Mouse (Mus musculus) forebrain, embryonic 13.5 days (tissue): ENCODE measurements around the gene Dact3. TPM values are rescaled to one million over a fixed set of nuclear protein-coding genes. Genes with fewer than 3 reads are reported as not detected.

Experiments
- ATAC-seq: fragments of 200-750 bp; cut with Nextera tagmentation; 2 replicates; pipeline ENCODE4 v1.8.0; 2017
- H3K27ac ChIP-seq: fragments of 300-500 bp; sonication (generic); 2 replicates; pipeline ENCODE4 v1.5.1; 2015; ENCODE audit warnings: inconsistent platforms, mild to moderate bottlenecking, moderate library complexity
- H3K27me3 ChIP-seq: fragments of 300-500 bp; sonication (generic); 2 replicates; pipeline ENCODE4 v1.6.1; 2015; ENCODE audit warnings: mild to moderate bottlenecking, inconsistent platforms
- H3K36me3 ChIP-seq: fragments of 300-500 bp; sonication (generic); 2 replicates; pipeline ENCODE4 v1.6.1; 2015; ENCODE audit warnings: mild to moderate bottlenecking, inconsistent platforms; ENCODE audit not compliant: poor library complexity, severe bottlenecking
- H3K4me1 ChIP-seq: fragments of 300-500 bp; sonication (generic); 2 replicates; pipeline ENCODE4 v1.6.1; 2015; ENCODE audit warnings: inconsistent platforms
- H3K4me2 ChIP-seq: fragments of 300-500 bp; sonication (generic); 2 replicates; pipeline ENCODE4 v1.6.1; 2015; ENCODE audit warnings: inconsistent platforms, mild to moderate bottlenecking, moderate library complexity
- H3K4me3 ChIP-seq: fragments of 300-500 bp; sonication (generic); 2 replicates; pipeline ENCODE4 v1.5.1; 2015; ENCODE audit warnings: mild to moderate bottlenecking, inconsistent platforms
- H3K9ac ChIP-seq: fragments of 300-500 bp; sonication (generic); 2 replicates; pipeline ENCODE4 v1.6.1; 2015; ENCODE audit warnings: mild to moderate bottlenecking, inconsistent platforms
- H3K9me3 ChIP-seq: fragments of 300-500 bp; sonication (generic); replicated peaks from 2 replicates; pipeline ENCODE4 v1.6.1; 2016; ENCODE audit warnings: inconsistent platforms
- WGBS: fragments of 180-500 bp; shearing (Covaris S2); methylation state at CpG from one replicate; pipeline ENCODE4 v1.1.7; 2015; 5-methylcytosine and 5-hydroxymethylcytosine counted together
- polyA plus RNA-seq: library from polyadenylated mRNA; unstranded; fragments of >200 nt; fragmentation: Nextera tagmentation; extraction: Ambion mirVana; gene quantifications from 2 replicates; pipeline ENCODE4 v1.2.1, GENCODE M21; 2015

The Dact3 gene
- polyA plus RNA-seq, 1 experiment from 2014 or later, result 2.3 TPM

DNA sequence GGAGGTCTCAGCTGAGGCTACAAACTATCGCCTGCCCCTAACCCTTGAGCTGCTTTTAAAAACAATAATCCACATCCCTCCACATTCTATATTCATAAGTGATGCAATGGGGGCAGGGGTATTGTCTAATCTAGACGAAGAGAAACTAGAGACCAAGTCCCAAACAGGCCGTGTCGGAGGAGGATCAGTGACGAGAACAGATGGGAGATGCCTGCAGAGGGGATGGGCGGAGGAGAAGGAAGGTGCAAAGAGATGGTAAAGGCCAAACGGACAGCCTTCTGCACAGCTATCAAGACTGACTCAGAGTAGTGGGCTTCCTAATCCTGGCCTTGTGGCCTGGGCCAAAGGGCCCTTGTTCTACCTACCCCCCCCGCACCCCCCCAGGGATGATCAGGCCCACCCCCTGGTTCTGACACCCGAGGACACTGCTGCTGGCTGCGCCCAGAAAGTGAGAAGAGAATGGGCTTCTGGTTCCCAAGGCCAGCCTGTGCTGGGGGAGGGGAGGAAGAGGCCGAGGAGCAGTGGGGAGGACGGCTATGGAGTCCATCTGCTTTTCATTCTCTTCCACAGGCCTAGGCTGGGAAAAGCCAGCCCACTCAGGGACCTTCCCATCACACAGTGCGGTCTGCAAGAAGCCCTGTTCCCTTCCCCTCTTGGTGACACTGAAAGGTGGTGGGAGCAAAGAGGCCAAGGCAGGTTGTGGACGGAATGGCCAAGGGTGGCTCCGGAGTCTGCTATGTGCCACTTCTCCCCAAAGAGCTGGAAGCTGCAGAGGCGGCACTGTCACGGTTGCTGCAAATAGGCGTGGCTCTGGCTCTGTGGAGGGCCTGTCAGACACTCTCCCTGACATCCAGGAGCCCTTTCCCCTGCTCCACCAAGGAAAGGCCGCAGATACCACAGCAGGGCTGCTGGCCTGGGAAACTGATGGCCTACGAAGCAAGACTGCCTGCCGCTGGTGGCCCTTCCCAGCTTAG lies 46.0 kb downstream of the Dact3 start:
- peaks cover 52% of the 10 kb centered on the region for H3K4me1 ChIP-seq
- ATAC-seq, result no peak
- no peaks in the 10 kb centered on the region for H3K27me3 ChIP-seq
- H3K9me3 ChIP-seq, result no peaks in the 10 kb centered on the region
- peaks cover 41% of the 10 kb centered on the region for H3K36me3 ChIP-seq
- peak overlapping the region; percentile 96 for H3K27ac ChIP-seq
- 40% methylated on average over 21 of the region's 21 CpGs for WGBS
- peak overlapping the region; percentile 95 for H3K4me2 ChIP-seq
- H3K4me3 ChIP-seq, result peak overlapping the region; percentile 86
- peak overlapping the region; percentile 97 for H3K9ac ChIP-seq

DNA sequence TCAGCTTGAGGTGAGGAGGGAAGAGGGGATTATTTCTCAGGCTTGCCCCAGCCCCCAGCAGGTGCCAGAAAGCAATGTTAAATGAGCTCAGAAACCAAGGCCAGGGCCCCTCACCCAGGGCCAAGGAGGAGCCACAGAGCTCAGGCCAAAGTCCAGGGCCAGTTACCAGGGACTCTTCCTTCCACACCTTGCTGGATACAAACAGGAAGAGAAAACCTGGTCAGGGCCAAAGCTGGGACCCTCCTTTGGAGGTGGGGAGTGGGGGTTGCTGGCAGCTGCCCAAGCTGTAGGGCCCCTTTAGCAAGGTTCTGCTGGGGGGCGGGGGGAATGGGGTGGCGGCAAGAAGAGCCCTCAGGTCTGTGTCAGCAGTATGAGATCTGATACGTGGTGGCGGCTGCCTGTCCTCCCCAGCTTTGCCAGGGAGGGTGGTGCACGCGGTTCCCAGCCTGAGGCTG lies 46.8 kb downstream of the Dact3 start:
- H3K36me3 ChIP-seq, result peaks cover 33% of the 10 kb centered on the region
- WGBS, result 32% methylated on average over 6 of the region's 6 CpGs
- no peaks in the 10 kb centered on the region for H3K27me3 ChIP-seq
- peaks cover 52% of the 10 kb centered on the region for H3K4me1 ChIP-seq
- no peak for ATAC-seq
- H3K4me3 ChIP-seq, result peak overlapping the region; percentile 86
- H3K9me3 ChIP-seq, result no peaks in the 10 kb centered on the region
- peak overlapping the region; percentile 97 for H3K9ac ChIP-seq
- H3K4me2 ChIP-seq, result peak overlapping the region; percentile 95
- peak overlapping the region; percentile 96 for H3K27ac ChIP-seq

DNA sequence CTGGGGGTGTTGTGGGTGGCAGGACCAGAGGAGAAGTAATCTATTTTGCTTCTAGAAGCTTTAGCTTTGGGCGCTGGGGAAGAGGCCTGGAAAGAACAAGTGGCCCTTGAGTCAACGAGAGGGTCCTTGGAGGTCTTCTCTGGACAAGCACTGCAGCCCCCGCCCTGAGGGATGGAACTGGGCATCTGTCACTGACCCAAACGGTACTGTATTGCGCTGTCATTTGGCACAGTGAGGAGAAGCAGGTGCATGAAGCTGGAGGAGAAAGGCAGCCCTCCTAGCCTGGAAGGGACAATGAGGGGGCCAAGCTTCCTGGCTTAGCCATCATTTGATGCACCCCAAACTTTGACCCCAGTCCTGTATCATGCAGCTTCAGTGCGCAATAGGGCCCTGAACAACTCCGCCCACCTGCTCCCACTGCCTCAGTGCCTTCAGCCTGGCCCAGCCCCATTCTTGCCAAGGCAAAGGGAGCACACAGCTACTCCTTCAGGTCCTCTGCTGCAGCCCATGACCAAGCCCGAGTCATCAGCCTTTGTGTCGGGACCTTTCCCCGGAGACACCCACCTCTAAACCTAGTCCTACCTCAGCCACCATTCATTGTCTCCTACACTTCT lies 47.4 kb downstream of the Dact3 start:
- peak overlapping the region; percentile 97 for H3K9ac ChIP-seq
- ATAC-seq, result no peak
- 43% methylated on average over 10 of the region's 10 CpGs for WGBS
- no peaks in the 10 kb centered on the region for H3K9me3 ChIP-seq
- H3K27me3 ChIP-seq, result no peaks in the 10 kb centered on the region
- H3K4me1 ChIP-seq, result peaks cover 52% of the 10 kb centered on the region
- peaks cover 28% of the 10 kb centered on the region for H3K36me3 ChIP-seq
- peak overlapping the region; percentile 96 for H3K27ac ChIP-seq
- peak overlapping the region; percentile 95 for H3K4me2 ChIP-seq
- H3K4me3 ChIP-seq, result peak overlapping the region; percentile 86

DNA sequence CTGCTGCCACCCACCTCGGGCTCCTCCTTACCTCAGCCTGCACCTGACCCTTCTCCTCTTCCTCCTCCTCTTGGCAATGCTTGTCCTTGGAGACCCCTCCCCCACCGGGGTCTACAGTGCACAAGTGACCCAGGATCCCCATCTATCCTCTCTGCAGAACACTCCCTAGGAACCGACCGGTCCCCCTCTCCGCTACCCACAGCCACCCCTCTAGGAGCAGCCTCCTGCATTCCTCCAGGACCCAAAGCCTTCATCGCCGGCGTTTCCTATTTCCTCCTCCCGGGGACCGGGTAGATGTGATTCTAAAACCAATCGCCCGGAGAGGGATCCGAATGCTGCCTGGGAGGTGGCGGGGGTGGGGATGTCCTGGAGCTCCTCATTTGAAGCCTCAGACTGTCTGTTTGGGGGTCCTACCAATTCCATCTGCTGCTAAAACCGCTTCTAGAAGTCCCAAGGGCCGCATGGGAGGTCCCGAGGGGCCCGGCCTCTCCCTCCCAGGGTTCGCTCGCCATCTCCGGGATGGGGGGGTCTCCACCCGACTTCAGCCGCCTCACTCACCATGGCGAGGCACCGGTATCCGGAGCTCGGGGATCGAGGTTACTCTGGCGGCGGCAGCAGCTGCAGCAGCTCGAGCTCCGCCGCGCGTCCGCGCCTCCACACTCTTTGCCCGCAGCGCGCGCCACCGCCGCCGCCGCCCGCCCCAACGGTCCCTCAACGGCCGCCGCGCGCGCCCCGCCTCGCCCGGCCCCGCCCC lies 48.3 kb downstream of the Dact3 start:
- peaks cover 48% of the 10 kb centered on the region for H3K4me1 ChIP-seq
- H3K27ac ChIP-seq, result peak overlapping the region; percentile 96
- peaks cover 18% of the 10 kb centered on the region for H3K36me3 ChIP-seq
- H3K27me3 ChIP-seq, result no peaks in the 10 kb centered on the region
- under 1% methylated on average over 57 of the region's 57 CpGs for WGBS
- peak; percentile 6 for ATAC-seq
- H3K9ac ChIP-seq, result peak overlapping the region; percentile 97
- no peaks in the 10 kb centered on the region for H3K9me3 ChIP-seq
- peak overlapping the region; percentile 86 for H3K4me3 ChIP-seq
- H3K4me2 ChIP-seq, result peak overlapping the region; percentile 95

DNA sequence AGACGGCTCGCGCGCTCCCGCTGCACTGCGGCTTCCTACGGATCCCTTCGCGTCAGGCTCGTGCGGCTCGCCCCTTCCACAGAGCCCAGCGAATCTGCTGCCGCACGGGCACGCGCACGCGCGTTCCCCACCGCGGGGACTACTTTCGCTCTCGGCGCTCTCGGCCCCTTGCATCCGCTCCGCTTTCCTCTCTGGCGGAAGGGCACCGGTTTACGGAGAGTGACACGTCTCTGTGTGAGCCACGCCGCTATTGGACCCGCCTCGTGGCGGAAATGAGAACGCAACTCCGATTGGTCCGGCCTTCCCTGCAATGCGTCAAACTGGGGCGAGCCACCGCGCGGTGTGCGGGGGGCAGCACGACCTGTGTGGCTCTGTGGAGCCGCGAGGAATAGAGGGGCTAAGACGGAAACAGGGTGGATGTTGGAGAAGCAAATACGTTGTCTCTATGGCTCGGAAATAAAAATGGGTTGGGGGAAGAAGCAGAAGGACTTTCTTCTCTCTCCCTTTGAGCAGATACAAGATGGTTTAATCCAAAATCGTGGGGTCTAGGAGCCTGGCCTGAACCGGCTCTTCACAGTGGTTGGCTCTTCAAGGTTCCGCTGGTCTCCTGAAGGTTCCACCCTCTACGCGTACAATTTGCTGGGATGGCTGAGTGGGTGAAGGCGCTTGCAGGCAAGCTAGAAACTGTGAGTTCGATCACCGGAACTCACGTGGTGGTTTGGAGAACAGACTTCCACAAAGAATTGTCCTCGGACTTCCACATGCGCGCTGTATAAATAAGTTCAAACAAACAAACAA lies 49.1 kb downstream of the Dact3 start, which contains the start of gene Calm3:
Calm3 (minus strand) TSS at position 78 of the 798 bp plus-strand sequence.
- peak within 1 kb of the TSS; percentile 97 for H3K9ac ChIP-seq
- H3K9me3 ChIP-seq, result no peaks in the 10 kb centered on the region
- peak within 1 kb of the TSS; percentile 96 for H3K27ac ChIP-seq
- 2% methylated on average over 64 of the region's 64 CpGs for WGBS
- peak within 1 kb of the TSS; percentile 86 for H3K4me3 ChIP-seq
- peak within 1 kb of the TSS; percentile 95 for H3K4me2 ChIP-seq
- peaks cover 41% of the 10 kb centered on the region for H3K4me1 ChIP-seq
- peaks cover 10% of the 10 kb centered on the region for H3K36me3 ChIP-seq
- H3K27me3 ChIP-seq, result no peaks in the 10 kb centered on the region
- peak; percentile 93 for ATAC-seq

DNA sequence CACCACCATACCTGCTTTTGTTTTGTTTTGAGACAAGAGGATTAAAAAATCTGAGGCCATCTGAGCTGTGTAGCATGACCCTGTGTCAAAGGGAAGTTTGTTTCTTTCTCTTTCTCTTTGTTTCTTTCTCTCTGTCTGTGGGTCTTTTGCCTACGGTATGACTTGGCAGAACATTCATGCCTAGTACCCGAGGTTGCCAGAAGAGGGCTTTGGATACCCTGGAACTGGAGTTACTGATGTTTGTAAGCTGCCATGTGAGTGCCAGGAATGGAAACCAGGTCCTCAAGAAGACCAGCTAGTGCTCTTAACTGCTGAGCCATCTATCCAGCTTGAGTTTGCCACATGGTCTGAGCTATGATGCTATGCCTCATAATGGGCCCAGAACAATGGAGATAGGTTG lies 53.2 kb downstream of the Dact3 start:
- Histone ChIP-seq H3K4me1 (peaks cover 24% of the 10 kb centered on the region), H3K36me3 (no peaks in the 10 kb centered on the region), H3K27ac (no peak overlapping the region), H3K9ac (no peak overlapping the region), H3K4me3 (no peak overlapping the region), H3K27me3 (no peaks in the 10 kb centered on the region), H3K4me2 (no peak overlapping the region), H3K9me3 (no peaks in the 10 kb centered on the region)
- 38% methylated on average over 2 of the region's 2 CpGs for WGBS
- no peak for ATAC-seq

DNA sequence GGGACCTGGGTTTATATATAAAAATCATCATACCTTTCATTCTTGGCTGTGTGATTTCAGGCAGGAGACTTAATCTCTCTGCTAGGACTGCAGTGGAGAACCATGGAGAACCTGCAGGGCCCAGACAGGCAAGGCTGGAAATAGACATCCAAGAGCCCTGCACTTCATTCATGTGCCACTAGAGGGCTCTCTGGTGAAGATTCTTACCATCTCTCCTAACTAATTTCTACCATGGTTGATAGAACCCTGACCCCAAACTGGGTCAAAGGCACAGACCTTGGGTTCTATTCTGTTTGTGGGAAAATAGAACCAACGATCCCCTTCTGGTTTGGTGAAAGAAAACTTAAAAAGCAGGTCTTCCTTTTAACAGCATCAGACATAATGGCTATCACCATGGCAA lies 55.7 kb downstream of the Dact3 start:
- no peak overlapping the region for H3K4me3 ChIP-seq
- no peak overlapping the region for H3K9ac ChIP-seq
- H3K27me3 ChIP-seq, result no peaks in the 10 kb centered on the region
- H3K4me1 ChIP-seq, result peaks cover 29% of the 10 kb centered on the region
- H3K36me3 ChIP-seq, result no peaks in the 10 kb centered on the region
- peak; percentile 5 for ATAC-seq
- WGBS, result 4% methylated on average over 1 of the region's 1 CpGs
- H3K27ac ChIP-seq, result no peak overlapping the region
- no peaks in the 10 kb centered on the region for H3K9me3 ChIP-seq
- H3K4me2 ChIP-seq, result no peak overlapping the region

DNA sequence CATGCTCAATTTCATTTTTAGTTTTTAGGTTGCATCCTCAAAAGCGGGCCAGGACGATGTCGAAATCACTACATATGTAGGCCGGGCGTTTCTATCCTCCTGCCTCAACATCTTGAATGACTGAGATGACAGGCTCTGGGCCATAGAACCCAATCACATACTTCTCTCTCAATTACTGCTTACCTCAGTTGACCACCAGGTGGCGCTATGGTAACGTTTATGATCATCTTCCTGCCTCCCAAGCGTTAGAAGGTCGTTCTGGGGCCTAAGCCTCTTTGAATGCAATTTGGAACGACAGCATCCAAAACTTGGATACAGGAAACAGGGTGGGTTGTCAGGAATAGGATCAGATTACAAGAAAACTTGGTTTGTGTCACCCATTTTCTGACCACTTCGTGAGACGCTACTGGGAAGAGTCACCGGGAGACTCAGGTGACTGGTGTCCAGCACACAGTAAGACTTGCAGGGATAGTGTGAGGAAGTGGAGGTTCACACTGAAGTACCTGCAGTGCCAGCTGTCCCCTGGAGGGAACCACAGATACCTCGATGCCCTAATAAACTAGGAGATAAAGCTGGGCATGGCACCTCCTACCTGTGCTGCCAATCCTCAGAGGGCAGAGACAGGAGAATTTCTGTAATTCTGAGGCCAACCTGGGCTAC lies 57.0 kb downstream of the Dact3 start:
- no peak overlapping the region for H3K9ac ChIP-seq
- peaks cover 29% of the 10 kb centered on the region for H3K4me1 ChIP-seq
- ATAC-seq, result peak; percentile 73
- H3K4me3 ChIP-seq, result no peak overlapping the region
- no peaks in the 10 kb centered on the region for H3K27me3 ChIP-seq
- H3K27ac ChIP-seq, result peak overlapping the region; percentile 59
- 15% methylated on average over 14 of the region's 14 CpGs for WGBS
- no peaks in the 10 kb centered on the region for H3K9me3 ChIP-seq
- no peaks in the 10 kb centered on the region for H3K36me3 ChIP-seq
- no peak overlapping the region for H3K4me2 ChIP-seq

DNA sequence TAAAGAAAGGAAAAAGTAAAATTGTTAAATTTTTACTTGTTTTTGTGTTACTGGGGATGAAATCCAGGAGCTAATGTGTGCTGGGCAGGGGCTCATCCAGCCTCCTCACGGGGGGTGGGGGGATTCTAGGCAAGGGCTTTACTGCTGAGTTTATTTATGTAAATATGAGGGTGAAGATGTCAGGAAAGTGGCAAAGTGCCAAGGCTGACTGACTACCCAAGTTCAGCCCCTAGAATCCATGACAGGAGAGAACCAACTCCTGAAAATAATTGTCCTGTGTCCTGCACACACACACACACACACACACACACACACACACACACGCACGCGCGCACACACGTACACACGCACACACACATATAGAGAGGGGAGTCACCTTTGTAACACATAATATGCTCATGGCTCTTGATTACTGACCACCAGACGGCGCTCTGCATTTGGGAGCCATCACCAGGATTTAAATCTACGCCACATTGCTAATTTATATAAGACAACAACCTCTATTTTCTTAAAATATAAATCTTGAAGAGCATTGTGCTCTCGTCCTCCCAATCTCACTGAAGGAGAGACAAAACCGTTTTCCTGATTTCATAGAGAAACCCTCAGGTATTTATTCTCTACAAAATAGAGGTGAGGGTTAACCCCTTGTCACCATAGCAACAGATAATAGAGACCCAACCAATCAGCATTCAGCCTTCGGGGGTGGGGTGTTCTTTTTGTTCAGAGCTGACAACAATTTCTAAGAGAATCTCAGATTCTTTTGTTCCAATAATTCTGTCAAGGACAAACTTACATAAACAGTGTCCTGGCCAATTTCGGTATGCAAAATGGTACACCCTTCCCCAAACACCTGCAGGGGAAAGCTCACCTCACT lies 57.8 kb downstream of the Dact3 start:
- Histone ChIP-seq H3K27ac (peak overlapping the region; percentile 59), H3K9ac (no peak overlapping the region; the same call in 1 of the 2 replicates), H3K4me1 (peaks cover 32% of the 10 kb centered on the region), H3K9me3 (no peaks in the 10 kb centered on the region), H3K4me3 (no peak overlapping the region), H3K4me2 (peak overlapping the region; percentile 20; the same call in 1 of the 2 replicates), H3K36me3 (no peaks in the 10 kb centered on the region), H3K27me3 (no peaks in the 10 kb centered on the region)
- peak; percentile 61 for ATAC-seq
- WGBS, result 25% methylated on average over 14 of the region's 14 CpGs
